ENCODE assay signal across 29 mouse cellular contexts in the genomic region with DNA sequence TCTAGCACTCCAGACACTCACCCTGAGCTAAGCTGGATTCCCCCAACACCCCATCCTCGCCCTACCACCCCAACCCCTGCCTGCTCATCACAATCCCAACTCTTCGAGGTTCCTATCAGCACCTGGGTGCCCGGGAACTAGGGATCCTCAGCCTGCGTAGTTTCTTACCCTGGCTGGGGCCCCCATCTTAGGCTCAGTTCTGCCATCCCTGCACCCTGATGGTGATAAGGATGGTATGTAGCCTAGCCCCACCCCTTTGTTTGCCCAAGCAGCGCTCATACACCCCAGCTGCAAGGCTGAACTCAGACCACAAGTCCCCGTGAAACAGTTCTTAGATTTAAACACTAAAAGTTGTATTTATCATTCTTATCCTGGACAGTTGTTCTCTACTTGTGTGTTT. TPM values are rescaled to one million over a fixed set of nuclear protein-coding genes. Genes with fewer than 3 reads are reported as not detected.
DNase-seq lines count a peak whose midpoint lies in the region; ATAC-seq and TF ChIP-seq lines count a peak whose summit lies in the region.
"Had no signal": no experiment of that assay in that cellular context is flagged by ENCODE, and none has a peak within 500 bp of the region (broad histone marks: within the 10 kb centered on the region; RNA-seq: fewer than 3 reads in every experiment).

No protein-coding gene starts in this region.

- peak; percentile 88 for DNase-seq in heart, adult 11 months
- DNase-seq in heart, adult 8-10 months (ENCODE audit: low spot score): no peak
- DNase-seq in lung, adult 2 months: no peak
- DNase-seq in B cell, adult 2 months: no peak
- no peak for DNase-seq in cerebellum, postnatal 25 days
- DNase-seq: adrenal gland, postnatal 25 days; cerebellum, adult 11 months; cerebellum, postnatal 10 days; embryo, embryonic 11 days; forebrain, postnatal 0 days; kidney, adult 18-20 months; kidney, postnatal 14 days; layer of hippocampus, postnatal 36 days; lung, postnatal 10 days; retina, postnatal 1 day had no signal

- H3K27me3 ChIP-seq in lung, embryonic 16.5 days (ENCODE audit: control insufficient read depth, insufficient read depth, low read depth, low read length): no peaks in the 10 kb centered on the region
- H3K27me3 ChIP-seq in intestine, embryonic 16.5 days (replicated peaks; ENCODE audit: control insufficient read depth, insufficient read depth, low read length): no peaks in the 10 kb centered on the region
- H3K27me3 ChIP-seq in stomach, embryonic 15.5 days (replicated peaks): no peaks in the 10 kb centered on the region
- H3K27me3 ChIP-seq: CH12.LX; limb, embryonic 13.5 days had no signal

- no peak overlapping the region for H3K9ac ChIP-seq in lung, embryonic 16.5 days (ENCODE audit: low read length)
- no peak overlapping the region for H3K9ac ChIP-seq in intestine, embryonic 16.5 days (ENCODE audit: low read depth, low read length)
- H3K9ac ChIP-seq in stomach, embryonic 15.5 days: no peak overlapping the region
- H3K9ac ChIP-seq: forebrain, postnatal 0 days; limb, embryonic 13.5 days had no signal

- H3K4me3 ChIP-seq in lung, embryonic 16.5 days (ENCODE audit: low read length): no peak overlapping the region
- no peak overlapping the region for H3K4me3 ChIP-seq in lung, adult 2 months (replicated peaks; ENCODE audit: extremely low read depth, low read depth, low read length)
- H3K4me3 ChIP-seq in intestine, embryonic 16.5 days (ENCODE audit: low read length): no peak overlapping the region
- no peak overlapping the region for H3K4me3 ChIP-seq in stomach, embryonic 15.5 days (replicated peaks)
- H3K4me3 ChIP-seq: layer of hippocampus, adult 2 months; limb, embryonic 13.5 days had no signal

- no peaks in the 10 kb centered on the region for H3K36me3 ChIP-seq in lung, embryonic 16.5 days (ENCODE audit: control insufficient read depth, insufficient read depth, low read length)
- H3K36me3 ChIP-seq in intestine, embryonic 16.5 days (ENCODE audit: control insufficient read depth, insufficient read depth, low read length): no peaks in the 10 kb centered on the region
- no peaks in the 10 kb centered on the region for H3K36me3 ChIP-seq in stomach, embryonic 15.5 days
- H3K36me3 ChIP-seq: limb, embryonic 13.5 days had no signal

- H3K27ac ChIP-seq in lung, embryonic 16.5 days (ENCODE audit: low read length): no peak overlapping the region
- H3K27ac ChIP-seq in intestine, embryonic 16.5 days (ENCODE audit: low read length): no peak overlapping the region
- no peak overlapping the region for H3K27ac ChIP-seq in stomach, embryonic 15.5 days
- H3K27ac ChIP-seq: layer of hippocampus, adult 2 months; limb, embryonic 13.5 days had no signal

- no peaks in the 10 kb centered on the region for H3K9me3 ChIP-seq in lung, embryonic 16.5 days (ENCODE audit: control insufficient read depth, low read length)
- no peaks in the 10 kb centered on the region for H3K9me3 ChIP-seq in intestine, embryonic 16.5 days (ENCODE audit: control insufficient read depth, low read length)
- no peaks in the 10 kb centered on the region for H3K9me3 ChIP-seq in stomach, embryonic 15.5 days
- H3K9me3 ChIP-seq: limb, embryonic 13.5 days had no signal

- H3K4me1 ChIP-seq in lung, embryonic 16.5 days (replicated peaks; ENCODE audit: control insufficient read depth, insufficient read depth, low read length): no peaks in the 10 kb centered on the region; the same call in 1 of the 2 replicates
- H3K4me1 ChIP-seq in lung, adult 2 months (ENCODE audit: control insufficient read depth, insufficient read depth, low read length): no peaks in the 10 kb centered on the region
- H3K4me1 ChIP-seq in intestine, embryonic 16.5 days (ENCODE audit: control insufficient read depth, insufficient read depth, low read length): no peaks in the 10 kb centered on the region; the same call in 1 of the 2 replicates
- H3K4me1 ChIP-seq in stomach, embryonic 15.5 days: peaks cover 4% of the 10 kb centered on the region; the same call in 1 of the 2 replicates

- no peak for TF ChIP-seq CTCF in lung, adult 2 months (IDR thresholded peaks at IDR 0.05; ENCODE audit: insufficient read depth, low read length)

- no peak overlapping the region for H3K4me2 ChIP-seq in lung, embryonic 16.5 days (ENCODE audit: low read depth, low read length)
- no peak overlapping the region for H3K4me2 ChIP-seq in intestine, embryonic 16.5 days (ENCODE audit: low read depth, low read length)
- no peak overlapping the region for H3K4me2 ChIP-seq in stomach, embryonic 15.5 days
- H3K4me2 ChIP-seq: limb, embryonic 13.5 days; midbrain, embryonic 11.5 days had no signal

- WGBS in lung, embryonic 16.5 days: 41% methylated on average over 6 of the region's 6 CpGs
- 64% methylated on average over 6 of the region's 6 CpGs for WGBS in lung, adult 2 months
- 52% methylated on average over 6 of the region's 6 CpGs for WGBS in intestine, embryonic 16.5 days
- WGBS in stomach, embryonic 15.5 days: 54% methylated on average over 6 of the region's 6 CpGs

- ATAC-seq in lung, embryonic 16.5 days (ENCODE audit: low read depth): peak; percentile 59; the same call in 1 of the 2 replicates
- ATAC-seq in intestine, embryonic 16.5 days: peak; percentile 77
- peak; percentile 81 for ATAC-seq in stomach, embryonic 15.5 days (ENCODE audit: insufficient read depth, low FRiP score, low read depth)
- ATAC-seq: forebrain, postnatal 0 days; hindbrain, embryonic 16.5 days had no signal

- TF ChIP-seq POLR2A in lung, adult 2 months (IDR thresholded peaks at IDR 0.05; ENCODE audit: borderline replicate concordance, extremely low read depth, low read depth, low read length): no peak

RNA-seq across cellular contexts. Expression of gene Stmnd1, which starts 17.9 kb away (rescaled TPM):
- total RNA-seq in heart, adult 8-10 months (2022): under 1 TPM; 0.19 to 0.66 (median 0.22) TPM
- polyA plus RNA-seq in lung, embryonic 16.5 days (2015; fragmentation: Nextera tagmentation; extraction: Ambion mirVana): 0.33 and 0.77 TPM in 2 replicates
- polyA plus RNA-seq in lung, adult 2 months (2012; rRNA removed): 1.3 and 2.4 TPM in 2 replicates
- polyA plus RNA-seq in intestine, embryonic 16.5 days (2015; fragmentation: Nextera tagmentation; extraction: Ambion mirVana): 0.10 and 0.29 TPM in 2 replicates
- polyA plus RNA-seq in stomach, embryonic 15.5 days (2015; fragmentation: Nextera tagmentation; extraction: Ambion mirVana): 0.09 TPM in 1 of 2 replicates, not detected in the other
- total RNA-seq: adrenal gland, postnatal 25 days; CH12.LX; forebrain, postnatal 0 days; gastrocnemius, adult 18-20 months; hematopoietic stem cell, adult 5-6 weeks; layer of hippocampus, adult 2 months; layer of hippocampus, postnatal 36 days; left cerebral cortex, postnatal 14 days; MEL had no signal
- polyA plus RNA-seq: forebrain, postnatal 0 days; heart, embryonic 14.5 days; neural tube, embryonic 11.5 days had no signal
